Mouse (Mus musculus) spleen, adult 2 months (tissue): ENCODE measurements around the gene Gm20683.

Source experiments
- CTCF ChIP-seq: fragments of 200-500 bp; IDR thresholded peaks from 2 replicates; pipeline ENCODE4 v1.5.1; 2011; ENCODE audit warnings: mild to moderate bottlenecking, inconsistent platforms; ENCODE audit not compliant: insufficient read depth, insufficient read length, insufficient replicate concordance; ENCODE audit errors: extremely low read depth
- POLR2A ChIP-seq: fragments of 200-500 bp; IDR thresholded peaks from 2 replicates; pipeline ENCODE4 v1.6.1; 2011; ENCODE audit warnings: low read depth, low read length, inconsistent platforms

DNA sequence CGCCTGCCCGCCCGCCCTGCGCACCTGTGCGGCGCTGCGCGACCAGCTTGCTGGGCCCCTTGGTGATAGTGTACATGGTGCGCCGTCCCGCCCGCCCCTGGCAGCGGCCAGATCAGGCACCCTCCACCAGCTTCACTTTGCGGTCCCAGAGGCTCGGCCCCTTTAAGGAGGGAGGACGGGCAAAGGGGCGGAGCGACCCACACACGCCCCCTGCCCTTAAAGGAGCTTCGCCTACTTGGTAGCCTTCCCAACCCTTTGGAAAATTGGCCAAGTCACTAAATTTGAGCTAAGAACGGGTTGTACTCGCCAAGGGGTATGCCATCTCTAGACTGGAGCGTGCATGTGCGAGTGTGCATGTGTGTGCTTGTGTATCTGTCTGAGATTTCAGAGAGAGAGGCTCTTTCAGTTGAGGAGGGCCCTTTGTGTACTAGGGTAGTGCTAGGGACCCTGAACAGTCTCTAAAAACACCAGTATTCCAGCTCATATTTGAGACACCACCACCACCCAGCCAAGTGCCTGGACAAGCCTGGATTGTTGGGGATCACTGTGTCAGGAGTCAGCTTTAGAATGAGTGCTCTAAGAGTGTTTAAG, 27.1 kb upstream of the Gm20683 start, which contains the start of gene Mcrip2:
- TF ChIP-seq CTCF, result no peak
- TF ChIP-seq POLR2A, result no peak
